Mouse (Mus musculus): ENCODE data around the gene Gm773. TPM values are rescaled to one million over a fixed set of nuclear protein-coding genes. Genes with fewer than 3 reads are reported as not detected.
"Not testable (repeated sequence)": the region's sequence is repeated elsewhere in the genome, so short reads cannot be mapped to it uniquely, and the experiment has no call there.

The Gm773 gene
- polyA plus RNA-seq (2014; fragmentation: Nextera tagmentation; extraction: Ambion mirVana), result not detected in 2 replicates

DNA sequence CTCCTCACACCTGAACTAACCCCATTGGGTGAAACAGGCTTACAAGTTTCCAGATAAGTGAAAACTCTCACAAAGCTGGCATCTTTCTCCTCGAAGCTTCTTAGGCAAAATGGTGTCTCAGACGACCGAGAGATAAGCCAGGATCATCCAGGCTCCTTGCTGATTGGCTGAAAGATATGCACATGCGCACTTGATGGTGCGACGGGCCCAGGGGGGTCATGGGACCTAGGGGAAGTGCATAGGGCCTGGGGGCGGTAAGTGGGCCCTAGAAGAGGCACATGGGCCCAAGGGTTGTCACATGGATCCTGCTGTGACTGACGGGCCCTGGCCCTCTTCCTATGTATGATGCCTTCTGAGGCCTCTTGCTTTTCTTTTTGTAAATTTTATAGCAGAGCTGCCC is at the start of gene Gm773:
TSS of gene Gm773 (minus strand) at position 111 of the 400 bp plus-strand sequence.
- ATAC-seq (replicated peaks; ENCODE audit: insufficient number of reproducible peaks, low FRiP score, low TSS enrichment, low read depth), result no peak

DNA sequence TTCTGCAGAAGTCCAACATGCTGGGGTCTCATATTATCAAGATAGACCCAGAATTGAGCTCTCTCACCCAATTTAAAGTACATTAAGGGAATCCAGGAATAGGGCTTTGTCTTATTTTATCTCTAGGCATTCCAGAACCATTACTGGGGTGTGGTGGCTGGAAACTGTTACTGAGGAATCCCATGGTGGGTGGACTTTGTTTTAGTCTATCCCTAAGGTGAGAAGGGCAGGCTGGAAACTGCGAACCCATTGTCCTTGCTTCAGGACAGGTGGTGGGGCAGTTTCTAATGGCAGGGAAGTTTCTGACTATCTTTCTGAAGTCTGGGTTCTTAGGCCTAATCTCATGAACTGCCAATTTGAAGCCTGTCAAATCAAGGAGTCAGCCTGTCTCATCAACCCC is 26.2 kb downstream of the Gm773 start:
- not testable (repeated sequence) for H3K9me3 ChIP-seq (replicated peaks; ENCODE audit: control insufficient read depth, low read length); ATAC-seq (replicated peaks; ENCODE audit: insufficient number of reproducible peaks, low FRiP score, low TSS enrichment, low read depth); H3K27ac ChIP-seq (replicated peaks; ENCODE audit: low read depth, low read length); H3K36me3 ChIP-seq (replicated peaks; ENCODE audit: control insufficient read depth, insufficient read depth, low read depth, low read length); H3K4me3 ChIP-seq (ENCODE audit: low read depth, low read length); H3K27me3 ChIP-seq (ENCODE audit: control insufficient read depth, insufficient read depth, low read length); H3K4me1 ChIP-seq (ENCODE audit: control insufficient read depth, insufficient read depth, low read length); DNase-seq (ENCODE audit: low spot score); H3K4me2 ChIP-seq (ENCODE audit: low read depth, low read length); H3K9ac ChIP-seq (replicated peaks; ENCODE audit: low read length)
- WGBS, result no CpG with 5 or more reads among the region's 1 CpGs

More for the DNA sequence above, at the start of gene Gm773:
- WGBS, result 87% methylated on average over 8 of the region's 8 CpGs
- Histone ChIP-seq H3K27me3 (ENCODE audit: control insufficient read depth, insufficient read depth, low read length) (no peaks in the 10 kb centered on the region), H3K36me3 (replicated peaks; ENCODE audit: control insufficient read depth, insufficient read depth, low read depth, low read length) (no peaks in the 10 kb centered on the region), H3K27ac (replicated peaks; ENCODE audit: low read depth, low read length) (no peak within 1 kb of the TSS), H3K4me2 (ENCODE audit: low read depth, low read length) (no peak within 1 kb of the TSS), H3K4me1 (ENCODE audit: control insufficient read depth, insufficient read depth, low read length) (no peaks in the 10 kb centered on the region), H3K4me3 (ENCODE audit: low read depth, low read length) (no peak within 1 kb of the TSS), H3K9ac (replicated peaks; ENCODE audit: low read length) (no peak within 1 kb of the TSS), H3K9me3 (replicated peaks; ENCODE audit: control insufficient read depth, low read length) (no peaks in the 10 kb centered on the region)
- DNase-seq (ENCODE audit: low spot score), result no peak

DNA sequence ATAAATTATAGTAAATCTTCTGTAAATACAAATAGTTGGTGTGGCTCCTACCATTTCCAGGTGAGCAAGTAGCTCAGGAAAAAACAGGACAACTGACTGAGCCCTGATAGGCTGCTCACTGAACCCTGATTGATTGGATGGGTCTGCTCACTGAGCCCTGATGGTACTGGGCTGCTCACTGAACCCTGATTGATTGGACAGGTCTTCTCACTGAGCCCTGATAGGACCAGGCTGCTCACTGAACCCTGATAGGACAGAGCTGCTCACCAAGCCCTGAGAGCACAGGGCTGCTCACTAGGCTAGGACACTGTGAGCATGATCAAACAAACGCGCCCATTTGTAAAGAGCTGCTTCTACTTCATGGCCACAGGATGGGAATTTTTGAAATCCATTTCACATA is 61.3 kb downstream of the Gm773 start:
- H3K4me2 ChIP-seq (ENCODE audit: low read depth, low read length), result no peak overlapping the region
- H3K27ac ChIP-seq (replicated peaks; ENCODE audit: low read depth, low read length), result no peak overlapping the region
- no peak overlapping the region for H3K9ac ChIP-seq (replicated peaks; ENCODE audit: low read length)
- H3K36me3 ChIP-seq (replicated peaks; ENCODE audit: control insufficient read depth, insufficient read depth, low read depth, low read length), result no peaks in the 10 kb centered on the region
- no peaks in the 10 kb centered on the region for H3K9me3 ChIP-seq (replicated peaks; ENCODE audit: control insufficient read depth, low read length)
- ATAC-seq (replicated peaks; ENCODE audit: insufficient number of reproducible peaks, low FRiP score, low TSS enrichment, low read depth) (no peak), DNase-seq (ENCODE audit: low spot score) (no peak)
- H3K4me3 ChIP-seq (ENCODE audit: low read depth, low read length), result no peak overlapping the region
- no peaks in the 10 kb centered on the region for H3K27me3 ChIP-seq (ENCODE audit: control insufficient read depth, insufficient read depth, low read length)
- H3K4me1 ChIP-seq (ENCODE audit: control insufficient read depth, insufficient read depth, low read length), result no peaks in the 10 kb centered on the region
- 79% methylated on average over 2 of the region's 2 CpGs for whole genome bisulfite sequencing

Other genes starting within 250 kb of the Gm773 start
- gene 3830403N18Rik, start 76.3 kb downstream of the Gm773 start, polyA plus RNA-seq (2014; fragmentation: Nextera tagmentation; extraction: Ambion mirVana), result 0.63 and 0.69 TPM in 2 replicates
- 8.9 and 9.3 TPM in 2 replicates for gene Zfp449, start 133.5 kb upstream of the Gm773 start, polyA plus RNA-seq (2014; fragmentation: Nextera tagmentation; extraction: Ambion mirVana)
- 5.9 and 6.5 TPM in 2 replicates for gene Smim10l2a, start 161.7 kb upstream of the Gm773 start, polyA plus RNA-seq (2014; fragmentation: Nextera tagmentation; extraction: Ambion mirVana)
- gene Gm2174, start 235.1 kb upstream of the Gm773 start, polyA plus RNA-seq (2014; fragmentation: Nextera tagmentation; extraction: Ambion mirVana), result 1.4 and 4.2 TPM in 2 replicates
- gene Ints6l, start 242.0 kb upstream of the Gm773 start, polyA plus RNA-seq (2014; fragmentation: Nextera tagmentation; extraction: Ambion mirVana), result 24.2 and 24.9 TPM in 2 replicates

Data from embryonic facial prominence, embryonic 11.5 days (tissue).